Mouse (Mus musculus) E14TG2a.4 (cell line): ENCODE measurements around the gene Mtfr1l.

Experiments used
- CTCF ChIP-seq: conservative IDR thresholded peaks from 2 replicates; pipeline ENCODE4 v1.5.1; 2014; ENCODE audit warnings: low read length
- NANOG ChIP-seq: IDR thresholded peaks from 2 replicates; pipeline ENCODE4 v1.6.1; 2014; ENCODE audit warnings: borderline replicate concordance, low read length, mixed read lengths
- POU5F1 ChIP-seq: IDR thresholded peaks from 2 replicates; pipeline ENCODE4 v1.6.1; 2014; ENCODE audit warnings: low read length, borderline replicate concordance

GRCm38 (mm10) chr4:134580351-134581148 lies 45.4 kb upstream of the Mtfr1l start:
- TF ChIP-seq CTCF = no peak
- TF ChIP-seq POU5F1 = no peak
- no peak for TF ChIP-seq NANOG
